In genomic region chr2:109929256-109929655, GRCm38 (mm10) we compare ENCODE assay signal across 14 mouse cellular contexts. TPM values are rescaled to one million over a fixed set of nuclear protein-coding genes. Genes with fewer than 3 reads are reported as not detected.
DNase-seq lines count a peak whose midpoint lies in the region; ATAC-seq and TF ChIP-seq lines count a peak whose summit lies in the region.
"Had no signal": no experiment of that assay in that cellular context is flagged by ENCODE, and none has a peak within 500 bp of the region (broad histone marks: within the 10 kb centered on the region; RNA-seq: fewer than 3 reads in every experiment).

No protein-coding gene starts in this region.

- H3K36me3 ChIP-seq in heart, embryonic 12.5 days = peaks cover 4% of the 10 kb centered on the region; the same call in 1 of the 2 replicates
- H3K36me3 ChIP-seq in MEL (ENCODE audit: control insufficient read depth in 1 of 2, insufficient read depth in 2 of 2, low read length in 2 of 2) = peaks cover 0 to 4% of the 10 kb centered on the region in 2 experiments; a peak in 2 of 4 replicates
- no peaks in the 10 kb centered on the region for H3K36me3 ChIP-seq in hindbrain, embryonic 11.5 days (ENCODE audit: control insufficient read depth, insufficient read depth, low read length)
- H3K36me3 ChIP-seq in liver, embryonic 14.5 days (replicated peaks; ENCODE audit: control insufficient read depth, insufficient read depth, low read depth) = no peaks in the 10 kb centered on the region
- H3K36me3 ChIP-seq: forebrain, embryonic 15.5 days had no signal

- no peak for DNase-seq in heart, postnatal 10 days
- DNase-seq in MEL (ENCODE audit: low read depth, low spot score) = peak; percentile 64
- DNase-seq in hindbrain, embryonic 11.5 days (ENCODE audit: low spot score) = no peak
- no peak for DNase-seq in liver, embryonic 14.5 days (ENCODE audit: low read depth in 3 of 3, low spot score in 3 of 3)
- DNase-seq in thymus, adult 18-20 months = no peak
- DNase-seq in gastrocnemius, postnatal 36 days = no peak
- DNase-seq: adrenal gland, adult 8-10 months; heart, adult 18-20 months; left cerebral cortex, postnatal 4 days; lung, postnatal 36 days had no signal

- peak overlapping the region; percentile 60 for H3K27ac ChIP-seq in heart, embryonic 12.5 days (ENCODE audit: poor library complexity, severe bottlenecking)
- no peak overlapping the region for H3K27ac ChIP-seq in MEL (ENCODE audit: control insufficient read depth, low read depth, low read length)
- 0 out of 2 replicates have a peak overlapping the region, but pooled peaks have one; percentile 20 for H3K27ac ChIP-seq in hindbrain, embryonic 11.5 days (ENCODE audit: low read depth, low read length)
- no peak overlapping the region for H3K27ac ChIP-seq in liver, embryonic 14.5 days
- H3K27ac ChIP-seq: forebrain, embryonic 15.5 days; kidney, embryonic 15.5 days; midbrain, embryonic 10.5 days had no signal

- peak; percentile 19 to 34; a peak in 1 of 4 replicates for TF ChIP-seq EP300 in MEL (IDR thresholded peaks at IDR 0.05; ENCODE audit: low read depth in 1 of 2, low read length in 2 of 2)
- no peak for TF ChIP-seq EP300 in liver, embryonic 14.5 days (IDR thresholded peaks at IDR 0.05; ENCODE audit: low read depth)

- H3K79me2 ChIP-seq in MEL (ENCODE audit: control insufficient read depth, insufficient read depth, low read length, poor library complexity) = no peaks in the 10 kb centered on the region

- 21% methylated on average over 3 of the region's 3 CpGs for WGBS in heart, embryonic 12.5 days
- WGBS in hindbrain, embryonic 11.5 days = 68% methylated on average over 3 of the region's 3 CpGs
- WGBS in liver, embryonic 14.5 days (ENCODE audit: insufficient replicate concordance) = 24% methylated on average over 3 of the region's 3 CpGs

- no peak overlapping the region for H3K4me3 ChIP-seq in heart, embryonic 12.5 days
- H3K4me3 ChIP-seq in MEL (ENCODE audit: control insufficient read depth in 1 of 2, insufficient read depth in 1 of 2, low read depth in 2 of 2, low read length in 2 of 2) = no peak overlapping the region
- no peak overlapping the region for H3K4me3 ChIP-seq in hindbrain, embryonic 11.5 days (ENCODE audit: low read depth, low read length)
- H3K4me3 ChIP-seq in liver, embryonic 14.5 days (ENCODE audit: insufficient read depth in 1 of 2, low read depth in 2 of 2, low read length in 2 of 2) = no peak overlapping the region
- H3K4me3 ChIP-seq: forebrain, embryonic 15.5 days; kidney, embryonic 15.5 days; midbrain, embryonic 10.5 days had no signal

- no peaks in the 10 kb centered on the region for H3K9me3 ChIP-seq in heart, embryonic 12.5 days (replicated peaks)
- no peaks in the 10 kb centered on the region for H3K9me3 ChIP-seq in MEL (replicated peaks; ENCODE audit: insufficient read depth, low read length)
- no peaks in the 10 kb centered on the region for H3K9me3 ChIP-seq in hindbrain, embryonic 11.5 days (ENCODE audit: control insufficient read depth, low read length)
- H3K9me3 ChIP-seq in liver, embryonic 14.5 days (ENCODE audit: control insufficient read depth, low read length) = no peaks in the 10 kb centered on the region
- H3K9me3 ChIP-seq: forebrain, embryonic 15.5 days; kidney, embryonic 15.5 days; midbrain, embryonic 10.5 days had no signal

- peaks cover 43% of the 10 kb centered on the region for H3K4me1 ChIP-seq in heart, embryonic 12.5 days (replicated peaks)
- H3K4me1 ChIP-seq in MEL (ENCODE audit: control insufficient read depth in 1 of 2, insufficient read depth in 2 of 2, low read length in 2 of 2) = peaks cover 0 to 6% of the 10 kb centered on the region in 2 experiments; a peak in 2 of 4 replicates
- H3K4me1 ChIP-seq in hindbrain, embryonic 11.5 days (replicated peaks; ENCODE audit: control insufficient read depth, insufficient read depth, low read length) = no peaks in the 10 kb centered on the region
- peaks cover 3 to 11% of the 10 kb centered on the region in 2 experiments; a peak in 3 of 4 replicates for H3K4me1 ChIP-seq in liver, embryonic 14.5 days (replicated peaks; ENCODE audit: control insufficient read depth in 2 of 2, insufficient read depth in 2 of 2, low read length in 1 of 2)
- H3K4me1 ChIP-seq: forebrain, embryonic 15.5 days had no signal

- H3K4me2 ChIP-seq in heart, embryonic 12.5 days = no peak overlapping the region; the same call in 1 of the 2 replicates
- no peak overlapping the region for H3K4me2 ChIP-seq in hindbrain, embryonic 11.5 days (replicated peaks; ENCODE audit: low read depth, low read length)
- H3K4me2 ChIP-seq in liver, embryonic 14.5 days (ENCODE audit: low read depth) = no peak overlapping the region
- H3K4me2 ChIP-seq: forebrain, embryonic 15.5 days; kidney, embryonic 15.5 days had no signal

- no peak for ATAC-seq in heart, embryonic 12.5 days (ENCODE audit: insufficient number of reproducible peaks, low FRiP score)
- ATAC-seq in hindbrain, embryonic 11.5 days (ENCODE audit: low FRiP score) = peak; percentile 45
- peak; percentile 53 for ATAC-seq in liver, embryonic 14.5 days (ENCODE audit: insufficient read depth)
- ATAC-seq: forebrain, embryonic 15.5 days had no signal

- TF ChIP-seq POLR2A in MEL (IDR thresholded peaks at IDR 0.05; ENCODE audit: control insufficient read depth in 1 of 2, insufficient read depth in 1 of 2, low read depth in 1 of 2, low read length in 2 of 2, poor library complexity in 1 of 2) = no peak

- H3K9ac ChIP-seq in heart, embryonic 12.5 days = 0 out of 2 replicates have a peak overlapping the region, but pooled peaks have one; percentile 18
- no peak overlapping the region for H3K9ac ChIP-seq in MEL (ENCODE audit: control insufficient read depth, low read depth, low read length, poor library complexity, severe bottlenecking)
- no peak overlapping the region for H3K9ac ChIP-seq in hindbrain, embryonic 11.5 days (ENCODE audit: low read depth, low read length)
- no peak overlapping the region for H3K9ac ChIP-seq in liver, embryonic 14.5 days (replicated peaks)
- H3K9ac ChIP-seq: forebrain, embryonic 15.5 days; kidney, embryonic 15.5 days had no signal

- no peak for TF ChIP-seq CTCF in MEL (IDR thresholded peaks at IDR 0.05 in 2 of 3, conservative IDR thresholded peaks at IDR 0.05 in 1 of 3; ENCODE audit: control insufficient read depth in 1 of 3, insufficient read depth in 1 of 3, low read depth in 2 of 3, low read length in 3 of 3, poor library complexity in 1 of 3, severe bottlenecking in 1 of 3)
- TF ChIP-seq CTCF in liver, embryonic 14.5 days (IDR thresholded peaks at IDR 0.05; ENCODE audit: low read depth) = no peak

- intact Hi-C loops in heart, postnatal 10 days (cut with DNase I) = no loop called here
- intact Hi-C loops in gastrocnemius, postnatal 36 days (cut with DNase I) = no loop called here

- TF ChIP-seq RAD21 in MEL (IDR thresholded peaks at IDR 0.05; ENCODE audit: low read depth, low read length) = no peak

- H3K27me3 ChIP-seq in heart, embryonic 12.5 days (replicated peaks) = no peaks in the 10 kb centered on the region
- H3K27me3 ChIP-seq in MEL (ENCODE audit: control insufficient read depth in 1 of 2, insufficient read depth in 2 of 2, low read length in 2 of 2) = no peaks in the 10 kb centered on the region
- no peaks in the 10 kb centered on the region for H3K27me3 ChIP-seq in hindbrain, embryonic 11.5 days (ENCODE audit: control insufficient read depth, insufficient read depth, low read length)
- H3K27me3 ChIP-seq in liver, embryonic 14.5 days (ENCODE audit: control insufficient read depth, insufficient read depth, low read length) = no peaks in the 10 kb centered on the region
- H3K27me3 ChIP-seq: kidney, embryonic 15.5 days had no signal

TF ChIP-seq in MEL, 35 proteins besides CTCF, POLR2A, EP300 and RAD21:
- TF ChIP-seq JUND (IDR thresholded peaks at IDR 0.05; ENCODE audit: low read depth, low read length) (no peak), TBP (IDR thresholded peaks at IDR 0.05; ENCODE audit: low read depth, low read length) (peak; percentile 62; the same call in 1 of the 2 replicates), SIN3A (IDR thresholded peaks at IDR 0.05; ENCODE audit: low read length) (no peak), RCOR1 (IDR thresholded peaks at IDR 0.05; ENCODE audit: low read depth, low read length) (peak; percentile 47; the same call in 1 of the 2 replicates), MXI1 (IDR thresholded peaks at IDR 0.05; ENCODE audit: low read depth, low read length) (peak; percentile 42; the same call in 1 of the 2 replicates), GATA1 (IDR thresholded peaks at IDR 0.05; ENCODE audit: low read depth, low read length) (peak; percentile 65)

RNA-seq across cellular contexts. Expression of gene Lgr4, which starts 11.8 kb away (rescaled TPM):
- polyA plus RNA-seq in heart, embryonic 12.5 days (2016; fragmentation: Nextera tagmentation; extraction: Ambion mirVana) = 15.1 and 17.8 TPM in 2 replicates
- 10 to 100 TPM; 34.3 to 36.6 TPM for total RNA-seq in heart, postnatal 10 days (2021)
- 4.3 TPM in 2 replicates for total RNA-seq in MEL (2012; rRNA removed)
- polyA plus RNA-seq in MEL (2012; ENCODE audit: insufficient read depth in 1 of 2, insufficient read length in 2 of 2, low read depth in 1 of 2, low replicate concordance in 2 of 2, missing spikeins in 1 of 2) = 1 to 10 TPM in 1 of 2 experiments, not detected in 1; 4.5 TPM
- polyA plus RNA-seq in hindbrain, embryonic 11.5 days (2014; fragmentation: Nextera tagmentation; extraction: Ambion mirVana) = 18.3 and 20.7 TPM in 2 replicates
- polyA plus RNA-seq in liver, embryonic 14.5 days (2012; rRNA removed) = 2.9 and 3.0 TPM in 2 replicates
- polyA plus RNA-seq in liver, embryonic 14.5 days (2014; fragmentation: Nextera tagmentation; extraction: Ambion mirVana) = 3.9 and 4.2 TPM in 2 replicates
- 10 to 100 TPM; 24.7 to 24.9 TPM for total RNA-seq in gastrocnemius, postnatal 36 days (2021)

RNA-seq across cellular contexts. Expression of gene Lin7c, which starts 38.6 kb away (rescaled TPM):
- polyA plus RNA-seq in heart, embryonic 12.5 days (2016; fragmentation: Nextera tagmentation; extraction: Ambion mirVana) = 52.1 and 53.7 TPM in 2 replicates
- 10 to 100 TPM; 55.1 to 56.9 TPM for total RNA-seq in heart, postnatal 10 days (2021)
- 35.2 and 45.0 TPM in 2 replicates for total RNA-seq in MEL (2012; rRNA removed)
- polyA plus RNA-seq in MEL (2012; ENCODE audit: insufficient read depth in 1 of 2, insufficient read length in 2 of 2, low read depth in 1 of 2, low replicate concordance in 2 of 2, missing spikeins in 1 of 2) = 10 to 100 TPM in 1 of 2 experiments, not detected in 1; 46.8 TPM
- 140 and 161 TPM in 2 replicates for polyA plus RNA-seq in hindbrain, embryonic 11.5 days (2014; fragmentation: Nextera tagmentation; extraction: Ambion mirVana)
- 5.2 and 7.2 TPM in 2 replicates for polyA plus RNA-seq in liver, embryonic 14.5 days (2012; rRNA removed)
- 16.8 and 17.3 TPM in 2 replicates for polyA plus RNA-seq in liver, embryonic 14.5 days (2014; fragmentation: Nextera tagmentation; extraction: Ambion mirVana)
- 10 to 100 TPM; 22.5 to 27.8 TPM for total RNA-seq in gastrocnemius, postnatal 36 days (2021)

Comparison
In these comparisons a context has a peak if more than half of its experiments do, and no peak if none do; other contexts are left out.
1. H3K27ac ChIP-seq: peak in heart, embryonic 12.5 days (single experiment) and hindbrain, embryonic 11.5 days (single experiment); none in MEL (single experiment) and liver, embryonic 14.5 days (single experiment).